Mouse (Mus musculus) cerebellum, adult (tissue): Measurements from ENCODE around the gene Ntan1.
"Not testable (repeated sequence)": the region's sequence is repeated elsewhere in the genome, so short reads cannot be mapped to it uniquely, and the experiment has no call there.

Experiments used
- ATAC-seq: cut with Nextera tagmentation; 2 replicates; pipeline ENCODE4 v1.9.2; 2017; ENCODE audit warnings: mild to moderate bottlenecking, moderate library complexity, mixed read lengths; ENCODE audit not compliant: insufficient number of reproducible peaks, low FRiP score, low TSS enrichment

Ntan1 gene

GRCm38 (mm10) chr16:13818560-13819393 lies at the start of gene Ntan1:
Gene Ntan1 (plus strand): TSS chr16:13818845.
- peak; percentile 96 for ATAC-seq

DNA sequence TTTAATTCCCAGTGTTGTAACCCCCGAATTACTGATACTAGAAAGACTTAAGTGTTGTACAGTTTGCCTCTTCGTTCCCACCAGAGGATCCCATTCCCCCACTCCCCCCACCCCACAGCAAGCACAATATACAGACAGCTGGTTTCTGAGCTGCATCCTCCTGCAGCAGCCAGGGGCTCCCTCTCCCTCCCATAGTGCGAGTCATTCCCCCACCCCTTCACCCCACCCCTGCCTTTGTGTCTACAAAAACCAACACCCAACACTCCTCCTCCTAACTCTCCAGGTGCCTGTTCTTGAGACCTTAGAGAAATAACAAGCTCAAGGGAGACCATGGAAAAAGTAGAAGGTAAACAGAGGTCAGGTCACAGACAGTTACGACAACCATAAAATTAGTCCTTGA lies 47.0 kb upstream of the Ntan1 start:
- not testable (repeated sequence) for ATAC-seq

GRCm38 (mm10) chr16:13772051-13772450 lies 46.6 kb upstream of the Ntan1 start:
- not testable (repeated sequence) for ATAC-seq

GRCm38 (mm10) chr16:13774011-13774410 lies 44.6 kb upstream of the Ntan1 start:
- not testable (repeated sequence) for ATAC-seq

DNA sequence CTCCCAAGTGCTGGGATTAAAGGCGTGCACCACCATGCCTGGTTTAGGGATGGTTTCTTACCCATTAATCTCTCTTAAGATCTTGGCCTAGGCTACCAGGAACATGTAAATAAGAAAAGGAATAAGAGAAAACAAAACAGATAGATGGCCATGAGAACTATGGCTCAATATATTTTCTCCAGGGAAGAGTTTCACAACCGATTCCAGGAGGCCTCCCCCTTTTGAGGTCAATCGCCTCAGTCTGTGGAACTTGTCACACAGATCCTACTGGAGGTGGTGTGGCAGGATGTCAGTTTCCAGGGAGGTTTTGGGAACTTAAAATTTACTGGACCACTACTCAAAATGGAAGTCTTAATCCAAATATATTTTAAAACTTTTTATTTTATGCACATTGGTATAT lies 44.0 kb upstream of the Ntan1 start:
- not testable (repeated sequence) for ATAC-seq

DNA sequence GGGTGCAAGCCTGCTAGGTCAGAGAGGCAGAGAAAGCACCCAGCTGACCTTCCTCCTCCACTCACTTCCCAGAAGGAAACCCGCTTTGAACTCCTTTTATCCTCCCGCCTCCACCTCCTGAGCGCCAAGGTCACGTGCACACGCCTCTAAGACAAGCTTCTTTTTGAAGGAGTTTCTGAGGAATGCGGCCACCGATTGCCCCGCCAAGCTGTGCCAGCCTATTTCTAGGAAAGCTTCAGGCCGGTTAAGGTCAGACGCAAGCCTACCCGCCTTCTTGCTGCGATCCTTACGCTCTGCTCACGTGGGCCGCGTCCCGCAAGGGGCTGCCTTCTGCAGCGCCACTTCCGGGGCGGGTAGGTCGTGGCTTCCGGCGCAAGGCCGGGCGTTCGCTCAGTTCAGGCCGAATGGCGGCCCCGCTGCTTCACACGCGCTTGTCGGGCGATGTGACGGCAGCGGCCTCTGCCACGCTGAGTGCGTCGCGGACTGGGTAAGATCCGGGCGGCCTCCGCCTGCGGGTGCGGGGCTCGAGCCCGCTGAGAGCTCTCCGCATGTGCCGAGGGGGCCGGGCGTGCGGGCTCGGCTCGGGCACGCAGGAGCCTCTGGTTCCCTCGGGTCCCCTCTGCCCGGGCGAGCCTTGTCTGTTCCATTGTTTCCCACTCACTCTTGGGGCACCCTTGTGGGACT lies 38.1 kb upstream of the Ntan1 start, which contains the start of gene Rrn3:
Rrn3 (plus strand) TSS at position 356 of the 684 bp plus-strand sequence.
- ATAC-seq: peak; percentile 99

DNA sequence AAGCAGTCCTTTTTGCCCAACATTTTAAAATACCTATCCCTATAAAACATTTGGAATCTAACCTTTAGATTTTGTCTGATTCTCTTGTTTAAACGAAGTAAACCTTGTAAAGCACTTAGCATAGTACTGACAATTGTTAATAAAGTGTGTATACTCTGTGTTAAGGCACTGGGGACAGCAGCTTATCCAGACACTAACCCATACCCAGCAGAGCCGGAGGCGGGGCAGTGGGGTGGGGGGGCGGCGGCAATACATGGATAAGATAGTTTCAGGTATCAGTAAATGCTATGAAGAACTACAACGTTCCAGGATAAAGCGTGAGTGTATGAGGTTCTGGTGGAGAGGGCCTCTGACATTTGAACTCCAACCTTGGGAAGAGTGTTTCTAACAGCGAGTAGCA lies 37.4 kb upstream of the Ntan1 start:
- no peak for ATAC-seq

DNA sequence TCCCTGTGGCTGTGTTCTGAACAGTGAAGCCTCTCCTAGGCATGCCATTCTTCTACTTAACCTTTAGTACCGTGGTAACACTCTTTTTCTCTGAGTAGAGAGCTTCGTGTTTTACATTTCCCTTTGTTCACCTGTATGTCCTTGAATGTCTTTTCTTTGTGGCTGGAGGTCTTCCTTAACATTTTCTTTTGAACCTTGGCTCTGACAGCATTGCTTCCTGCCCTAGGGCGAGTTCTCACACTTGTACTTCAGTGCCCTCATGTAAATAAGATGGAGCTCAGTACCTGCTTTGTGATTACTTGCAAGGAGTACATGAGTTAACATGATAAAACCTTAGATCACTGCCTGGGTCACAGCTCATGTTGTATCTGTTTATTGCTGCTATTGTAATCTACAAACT lies 32.7 kb upstream of the Ntan1 start:
- ATAC-seq: no peak

- ATAC-seq: not testable (repeated sequence)
Observed at GRCm38 (mm10) chr16:13793441-13793840, 25.2 kb upstream of the Ntan1 start.

GRCm38 (mm10) chr16:13796746-13797175 lies 21.9 kb upstream of the Ntan1 start:
- ATAC-seq: no peak

GRCm38 (mm10) chr16:13801231-13801630 lies 17.4 kb upstream of the Ntan1 start:
- ATAC-seq: no peak

DNA sequence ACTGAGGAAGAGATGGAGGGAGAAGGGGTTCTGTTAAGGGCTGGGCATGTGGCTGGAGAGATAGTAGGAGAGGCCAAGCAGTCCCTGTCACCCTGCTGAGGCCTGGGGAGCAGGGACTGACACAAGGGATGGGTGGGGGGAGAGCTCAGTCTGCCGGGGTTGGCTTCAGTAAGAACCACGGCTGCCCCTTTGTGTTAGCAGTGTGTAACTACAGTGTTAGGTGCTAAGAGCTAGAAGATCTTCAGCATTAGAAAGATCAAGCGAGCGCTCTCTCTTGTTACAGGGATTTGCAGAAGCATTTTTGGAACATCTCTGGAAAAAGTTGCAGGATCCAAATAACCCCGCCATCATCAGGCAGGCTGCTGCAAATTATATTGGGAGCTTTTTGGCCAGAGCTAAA lies 14.0 kb upstream of the Ntan1 start:
- peak; percentile 36; the same call in 1 of the 2 replicates for ATAC-seq

- no peak for ATAC-seq
Observed at GRCm38 (mm10) chr16:13807616-13808015, 11.0 kb upstream of the Ntan1 start.

GRCm38 (mm10) chr16:13808410-13808809 lies 10.2 kb upstream of the Ntan1 start:
- ATAC-seq: no peak

DNA sequence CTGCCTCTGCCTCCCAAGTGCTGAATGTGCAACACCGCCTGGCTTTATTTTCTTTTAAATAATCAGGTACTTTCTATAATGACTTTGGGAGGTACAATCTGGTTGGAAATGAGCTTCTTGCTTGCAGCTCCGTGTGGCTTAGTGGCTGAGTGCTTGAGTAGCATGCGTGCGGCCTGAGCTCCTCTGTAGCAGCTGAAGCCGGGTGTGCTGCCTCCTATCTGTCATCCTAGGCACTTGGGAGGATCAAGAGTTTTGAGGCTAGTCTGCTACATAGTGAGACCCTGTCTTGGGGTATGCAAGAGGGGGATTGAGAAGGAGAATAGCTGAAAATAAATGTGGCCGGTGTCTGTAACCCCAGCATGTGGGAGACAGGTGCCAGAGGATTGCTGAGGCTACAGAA lies 6.5 kb upstream of the Ntan1 start:
- ATAC-seq: no peak

- ATAC-seq: no peak
Observed at GRCm38 (mm10) chr16:13813200-13813599, 5.4 kb upstream of the Ntan1 start.

DNA sequence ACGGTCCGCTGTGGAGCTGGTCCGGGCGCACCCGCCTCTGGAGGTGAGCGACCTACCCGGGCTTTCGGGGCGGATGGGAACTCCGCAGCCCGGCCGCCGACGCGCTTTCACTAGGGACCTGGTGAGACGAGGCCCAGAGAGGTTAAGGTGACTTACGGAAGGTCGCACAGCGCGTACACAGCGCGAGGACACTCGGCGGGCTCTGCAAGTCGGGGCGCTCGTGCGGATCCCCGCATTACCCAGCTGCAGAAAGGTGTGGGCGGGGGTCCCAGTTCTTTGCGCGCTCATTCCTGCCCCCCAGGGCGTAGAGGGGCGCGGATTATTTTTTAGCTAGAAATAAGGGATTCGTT lies 724 bp downstream of the Ntan1 start:
- peak; percentile 54; the same call in 1 of the 2 replicates for ATAC-seq

- no peak; the same call in 1 of the 2 replicates for ATAC-seq
Observed at GRCm38 (mm10) chr16:13819806-13820500, 1.3 kb downstream of the Ntan1 start.

DNA sequence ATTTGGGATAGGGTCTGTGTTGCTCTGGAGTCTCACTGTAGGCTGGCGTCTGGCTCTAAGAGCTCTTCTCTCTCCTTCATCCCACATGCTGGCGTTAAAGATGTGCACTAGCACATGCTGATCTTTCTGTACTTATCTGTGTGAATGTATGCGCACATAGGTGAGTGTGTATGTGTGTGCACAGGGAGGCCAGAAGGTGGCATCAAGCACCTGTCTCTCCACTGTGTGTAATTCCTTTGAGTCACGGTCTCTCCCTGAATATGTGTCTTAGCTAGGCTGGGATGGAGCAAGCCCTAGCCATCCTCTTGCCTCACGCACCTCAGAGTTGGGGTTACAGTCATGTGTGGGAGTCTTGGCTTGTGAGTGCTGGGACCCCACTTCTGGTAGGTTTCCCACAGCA lies 2.1 kb downstream of the Ntan1 start:
- no peak for ATAC-seq

- ATAC-seq: no peak
Observed at GRCm38 (mm10) chr16:13825781-13826490, 7.3 kb downstream of the Ntan1 start.
